Mouse (Mus musculus) adrenal gland, postnatal 14 days (tissue): ENCODE measurements at regions not wholly inside any gene's neighbourhood (a gene's known extent, or its start where the extent isn't known, plus 50 kb on each side); places are given as distances from the start of the nearest gene placed in this dataset.
A peak's percentile ranks its signal among the peaks of the same experiment; 100 is the strongest.

Source experiments
- DNase-seq: peaks from one replicate; pipeline ENCODE4 v3.0.0; 2021; ENCODE audit warnings: mixed read lengths

GRCm38 (mm10) chr10:47185487-47185886, 1607.9 kb downstream of the Hace1 start:
- no peak for DNase-seq

- no peak for DNase-seq
Measured at GRCm38 (mm10) chr10:47216204-47216603, 1638.6 kb downstream of the Hace1 start.

- DNase-seq, result no peak
Measured at GRCm38 (mm10) chr10:47263039-47263438, 1685.4 kb downstream of the Hace1 start.

GRCm38 (mm10) chr10:47285700-47286099, 1708.1 kb downstream of the Hace1 start:
- peak; percentile 10 for DNase-seq

- no peak for DNase-seq
Measured at GRCm38 (mm10) chr10:47300097-47300496, 1722.5 kb downstream of the Hace1 start.
